Mouse (Mus musculus) hindbrain, embryonic 13.5 days (tissue): ENCODE results near the gene Defb45. TPM values are rescaled to one million over a fixed set of nuclear protein-coding genes. Genes with fewer than 3 reads are reported as not detected.

ENCODE experiments used
- ATAC-seq: fragments of 200-750 bp; cut with Nextera tagmentation; 2 replicates; pipeline ENCODE4 v1.8.0; 2017; ENCODE audit warnings: moderate TSS enrichment; ENCODE audit not compliant: low FRiP score
- H3K27ac ChIP-seq: fragments of 300-500 bp; sonication (generic); 2 replicates; pipeline ENCODE4 v1.5.1; 2015; ENCODE audit warnings: inconsistent platforms, mild to moderate bottlenecking, moderate library complexity
- H3K27me3 ChIP-seq: fragments of 300-500 bp; sonication (generic); 2 replicates; pipeline ENCODE4 v1.6.1; 2015; ENCODE audit warnings: mild to moderate bottlenecking, inconsistent platforms
- H3K36me3 ChIP-seq: fragments of 300-500 bp; sonication (generic); 2 replicates; pipeline ENCODE4 v1.6.1; 2015; ENCODE audit warnings: mild to moderate bottlenecking, inconsistent platforms
- H3K4me1 ChIP-seq: fragments of 300-500 bp; sonication (generic); replicated peaks from 2 replicates; pipeline ENCODE4 v1.6.1; 2015; ENCODE audit warnings: inconsistent platforms
- H3K4me2 ChIP-seq: fragments of 300-500 bp; sonication (generic); 2 replicates; pipeline ENCODE4 v1.6.1; 2015; ENCODE audit warnings: inconsistent platforms, mild to moderate bottlenecking, moderate library complexity
- H3K4me3 ChIP-seq: fragments of 300-500 bp; sonication (generic); 2 replicates; pipeline ENCODE4 v1.5.1; 2015; ENCODE audit warnings: mild to moderate bottlenecking, inconsistent platforms
- H3K9ac ChIP-seq: fragments of 300-500 bp; sonication (generic); 2 replicates; pipeline ENCODE4 v1.6.1; 2015; ENCODE audit warnings: mild to moderate bottlenecking, inconsistent platforms
- H3K9me3 ChIP-seq: fragments of 300-500 bp; sonication (generic); 2 replicates; pipeline ENCODE4 v1.6.1; 2016; ENCODE audit warnings: inconsistent platforms
- whole genome bisulfite sequencing: fragments of 180-500 bp; shearing (Covaris S2); methylation state at CpG from one replicate; pipeline ENCODE4 v1.1.7; 2015; 5-methylcytosine and 5-hydroxymethylcytosine counted together
- polyA plus RNA-seq: library from polyadenylated mRNA; unstranded; fragments of >200 nt; fragmentation: Nextera tagmentation; extraction: Ambion mirVana; gene quantifications from 2 replicates; pipeline ENCODE4 v1.2.1, GENCODE M21; 2015

The Defb45 gene
- polyA plus RNA-seq, 1 experiment from 2014 or later = not detected

DNA sequence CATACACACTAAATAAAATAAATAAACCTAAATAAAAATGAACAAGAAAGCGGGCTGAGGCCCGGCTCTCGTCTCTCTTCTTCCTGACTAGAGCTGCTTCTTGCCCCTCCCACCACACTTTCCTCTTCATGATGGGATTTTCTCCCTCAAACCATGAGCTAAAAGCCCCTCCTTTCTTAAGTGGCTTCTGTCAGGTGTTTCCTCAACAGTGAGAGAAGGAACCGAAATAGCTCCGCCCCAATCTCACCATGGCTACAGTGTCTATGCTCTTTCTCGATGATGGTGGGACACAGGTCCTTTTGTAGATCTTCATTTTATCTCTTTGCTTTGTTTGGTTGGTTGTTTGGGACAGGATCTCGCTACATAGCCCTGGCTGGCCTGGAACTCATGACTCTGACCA lies 42.5 kb downstream of the Defb45 start:
- no peaks in the 10 kb centered on the region for H3K27me3 ChIP-seq
- H3K9me3 ChIP-seq = no peaks in the 10 kb centered on the region
- no peak overlapping the region for H3K27ac ChIP-seq
- WGBS = 93% methylated on average over 7 of the region's 7 CpGs
- H3K4me3 ChIP-seq = no peak overlapping the region
- H3K4me2 ChIP-seq = no peak overlapping the region
- H3K36me3 ChIP-seq = no peaks in the 10 kb centered on the region
- no peak overlapping the region for H3K9ac ChIP-seq
- no peaks in the 10 kb centered on the region for H3K4me1 ChIP-seq
- no peak for ATAC-seq

- Histone ChIP-seq H3K27ac (no peak overlapping the region), H3K4me2 (peak overlapping the region; percentile 42), H3K9me3 (no peaks in the 10 kb centered on the region), H3K36me3 (no peaks in the 10 kb centered on the region), H3K4me1 (no peaks in the 10 kb centered on the region), H3K4me3 (peak overlapping the region; percentile 17), H3K27me3 (no peaks in the 10 kb centered on the region), H3K9ac (no peak overlapping the region)
- ATAC-seq = no peak
- 16% methylated on average over 16 of the region's 16 CpGs for WGBS
These were observed 45.3 kb downstream of the Defb45 start for GRCm38 (mm10) chr2:152553774-152554423.

- no peak for ATAC-seq
- 70% methylated on average over 5 of the region's 5 CpGs for WGBS
- H3K4me3 ChIP-seq = no peak overlapping the region
These were observed 51.1 kb downstream of the Defb45 start for GRCm38 (mm10) chr2:152548124-152548523.

GRCm38 (mm10) chr2:152544691-152545090 lies 54.5 kb downstream of the Defb45 start:
- H3K9me3 ChIP-seq = no peaks in the 10 kb centered on the region
- 27% methylated on average over 4 of the region's 4 CpGs for WGBS
- no peaks in the 10 kb centered on the region for H3K27me3 ChIP-seq
- 0 out of 2 replicates have a peak, but pooled peaks have one; percentile 52 for ATAC-seq
- H3K27ac ChIP-seq = no peak overlapping the region
- no peak overlapping the region for H3K9ac ChIP-seq
- no peaks in the 10 kb centered on the region for H3K4me1 ChIP-seq
- no peak overlapping the region for H3K4me3 ChIP-seq
- H3K36me3 ChIP-seq = no peaks in the 10 kb centered on the region
- no peak overlapping the region for H3K4me2 ChIP-seq

More at GRCm38 (mm10) chr2:152548124-152548523, 51.1 kb downstream of the Defb45 start:
- H3K27ac ChIP-seq = no peak overlapping the region
- H3K4me2 ChIP-seq = no peak overlapping the region
- no peaks in the 10 kb centered on the region for H3K4me1 ChIP-seq
- no peaks in the 10 kb centered on the region for H3K36me3 ChIP-seq
- H3K27me3 ChIP-seq = no peaks in the 10 kb centered on the region
- no peaks in the 10 kb centered on the region for H3K9me3 ChIP-seq
- H3K9ac ChIP-seq = no peak overlapping the region

GRCm38 (mm10) chr2:152543478-152543877 lies 55.7 kb downstream of the Defb45 start:
- Histone ChIP-seq H3K4me2 (no peak overlapping the region), H3K4me1 (no peaks in the 10 kb centered on the region), H3K27ac (no peak overlapping the region), H3K9me3 (no peaks in the 10 kb centered on the region), H3K4me3 (no peak overlapping the region), H3K27me3 (no peaks in the 10 kb centered on the region), H3K36me3 (no peaks in the 10 kb centered on the region), H3K9ac (no peak overlapping the region)
- WGBS = 73% methylated on average over 4 of the region's 4 CpGs
- no peak for ATAC-seq

Other genes starting within 250 kb of the Defb45 start
- 28.1 and 34.2 TPM in 2 replicates for gene Nrsn2, start 222.8 kb downstream of the Defb45 start, polyA plus RNA-seq
- gene Sox12, start 201.3 kb downstream of the Defb45 start, polyA plus RNA-seq = 16.4 and 16.9 TPM in 2 replicates
- 20.1 and 21.5 TPM in 2 replicates for gene Zcchc3, start 184.4 kb downstream of the Defb45 start, polyA plus RNA-seq
- 1.9 and 3.9 TPM in 2 replicates for gene 6820408C15Rik, start 183.8 kb downstream of the Defb45 start, polyA plus RNA-seq
- gene Defb23, start 134.8 kb downstream of the Defb45 start, polyA plus RNA-seq = not detected in 2 replicates
- gene Defb20, start 122.3 kb downstream of the Defb45 start, polyA plus RNA-seq = not detected in 2 replicates
- not detected in 2 replicates for gene Defb22, start 109.3 kb downstream of the Defb45 start, polyA plus RNA-seq
- not detected in 2 replicates for gene Defb26, start 87.7 kb downstream of the Defb45 start, polyA plus RNA-seq
- gene Defb28, start 81.1 kb downstream of the Defb45 start, polyA plus RNA-seq = not detected in 2 replicates
- not detected in 2 replicates for gene Defb29, start 59.3 kb downstream of the Defb45 start, polyA plus RNA-seq
- not detected in 2 replicates for gene Gm17416, start 30.1 kb downstream of the Defb45 start, polyA plus RNA-seq
- not detected in 2 replicates for gene Defb21, start 26.7 kb downstream of the Defb45 start, polyA plus RNA-seq
- not detected in 2 replicates for gene Defb19, start 19.1 kb downstream of the Defb45 start, polyA plus RNA-seq
- not detected in 2 replicates for gene Defb36, start 4.9 kb upstream of the Defb45 start, polyA plus RNA-seq
- gene Defb25, start 23.7 kb upstream of the Defb45 start, polyA plus RNA-seq = not detected in 2 replicates
- gene Rem1, start 27.6 kb upstream of the Defb45 start, polyA plus RNA-seq = 0.30 and 0.57 TPM in 2 replicates
- 168 and 169 TPM in 2 replicates for gene H13, start 70.1 kb upstream of the Defb45 start, polyA plus RNA-seq
- gene Mcts2, start 87.6 kb upstream of the Defb45 start, polyA plus RNA-seq = 39.4 and 47.2 TPM in 2 replicates
- gene Id1, start 136.9 kb upstream of the Defb45 start, polyA plus RNA-seq = 68.7 and 87.0 TPM in 2 replicates
- gene Cox4i2, start 154.8 kb upstream of the Defb45 start, polyA plus RNA-seq = 4.6 and 5.4 TPM in 2 replicates
- 173 and 179 TPM in 2 replicates for gene Bcl2l1, start 232.3 kb upstream of the Defb45 start, polyA plus RNA-seq
- 21.9 and 24.8 TPM in 2 replicates for gene Tpx2, start 248.6 kb upstream of the Defb45 start, polyA plus RNA-seq